Mouse (Mus musculus) lung, postnatal 0 days (tissue): ENCODE results near the gene Ptprt.

Source experiments
- CTCF ChIP-seq: IDR thresholded peaks from 2 replicates; pipeline ENCODE4 v1.5.1; 2016; ENCODE audit warnings: antibody characterized with exemption, mild to moderate bottlenecking
- EP300 ChIP-seq: IDR thresholded peaks from 2 replicates; pipeline ENCODE4 v1.6.1; 2016; ENCODE audit warnings: antibody characterized with exemption, mild to moderate bottlenecking, control low read depth

DNA sequence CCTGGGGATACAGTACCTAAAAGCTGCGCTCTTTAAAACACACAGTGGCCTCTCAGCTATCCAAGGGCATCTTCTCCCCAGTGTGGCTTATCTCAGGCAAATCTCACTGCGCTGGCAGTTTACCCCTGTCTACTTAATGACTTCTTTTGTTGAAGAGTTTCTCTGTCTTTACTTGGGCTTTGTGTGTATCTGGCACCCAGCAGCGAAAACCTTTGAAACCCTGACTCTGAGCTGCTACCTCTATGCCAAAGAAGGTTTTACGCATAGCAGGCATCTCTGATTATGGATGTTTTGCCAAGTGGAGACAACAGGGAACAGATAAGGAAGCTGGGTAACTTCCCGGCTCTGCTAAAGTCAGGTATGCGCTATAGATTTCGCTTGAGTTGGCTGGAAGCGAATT is 956.1 kb downstream of the Ptprt start:
- no peak for TF ChIP-seq CTCF
- no peak for TF ChIP-seq EP300
